Mouse (Mus musculus): ENCODE results near the gene Hs1bp3. TPM values are rescaled to one million over a fixed set of nuclear protein-coding genes. Genes with fewer than 3 reads are reported as not detected.
A peak's percentile ranks its signal among the peaks of the same experiment; 100 is the strongest.

The Hs1bp3 gene
- polyA plus RNA-seq, 1 experiment from 2014 or later = 10.1 TPM

GRCm38 (mm10) chr12:8357449-8357848, 44.2 kb downstream of the Hs1bp3 start:
- Histone ChIP-seq H3K9me3 (peaks cover 9% of the 10 kb centered on the region; the same call in 1 of the 2 replicates), H3K4me3 (no peak overlapping the region), H3K36me3 (no peaks in the 10 kb centered on the region), H3K27me3 (0 out of 2 replicates have a peak, but pooled peaks cover 3% of the 10 kb centered on the region), H3K27ac (peak overlapping the region; percentile 44; the same call in 1 of the 2 replicates), H3K4me1 (replicated peaks) (peaks cover 7% of the 10 kb centered on the region), H3K4me2 (no peak overlapping the region), H3K9ac (no peak overlapping the region)
- WGBS = 59% methylated on average over 5 of the region's 5 CpGs
- peak; percentile 61 for ATAC-seq (ENCODE audit: low FRiP score)

DNA sequence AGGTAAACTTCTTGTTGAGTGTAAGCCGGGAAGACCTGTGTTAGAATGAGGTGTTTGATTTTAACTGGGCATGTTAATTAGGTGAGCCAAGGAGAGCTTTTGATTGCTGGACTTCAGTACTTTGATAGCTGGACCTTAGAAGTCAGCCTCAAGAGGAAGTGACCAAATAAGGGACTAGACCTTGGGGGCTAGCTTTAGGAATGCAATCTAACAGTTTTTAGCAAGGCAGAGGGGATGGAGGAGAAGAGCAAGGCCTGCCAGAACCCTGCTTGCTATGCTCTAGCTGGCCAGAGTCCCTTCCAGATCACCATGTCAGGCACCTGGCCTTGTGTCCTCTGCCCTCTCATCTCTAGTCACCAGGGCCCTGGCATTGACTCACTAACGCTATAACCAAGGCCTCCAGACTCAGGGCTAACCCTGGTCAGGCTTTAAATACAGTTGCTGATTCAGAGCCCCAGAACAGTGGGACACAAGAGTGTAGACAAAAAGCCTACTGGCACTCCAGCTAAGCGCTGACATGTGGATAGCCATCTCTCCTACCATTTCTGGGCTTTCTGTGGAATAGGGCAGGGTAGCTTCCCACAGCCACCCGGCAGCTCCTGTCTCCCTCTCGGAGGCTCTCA, 45.2 kb downstream of the Hs1bp3 start:
- peaks cover 9% of the 10 kb centered on the region; the same call in 1 of the 2 replicates for H3K9me3 ChIP-seq
- no peak overlapping the region for H3K4me3 ChIP-seq
- H3K9ac ChIP-seq = no peak overlapping the region
- H3K27ac ChIP-seq = peak overlapping the region; percentile 44; the same call in 1 of the 2 replicates
- ATAC-seq (ENCODE audit: low FRiP score) = no peak
- peaks cover 7% of the 10 kb centered on the region for H3K4me1 ChIP-seq (replicated peaks)
- WGBS = 87% methylated on average over 5 of the region's 5 CpGs
- no peak overlapping the region for H3K4me2 ChIP-seq
- H3K27me3 ChIP-seq = 0 out of 2 replicates have a peak, but pooled peaks cover 3% of the 10 kb centered on the region
- no peaks in the 10 kb centered on the region for H3K36me3 ChIP-seq

- Histone ChIP-seq H3K4me2 (no peak overlapping the region), H3K36me3 (no peaks in the 10 kb centered on the region), H3K27me3 (0 out of 2 replicates have a peak, but pooled peaks cover 3% of the 10 kb centered on the region), H3K4me3 (no peak overlapping the region), H3K27ac (no peak overlapping the region), H3K9ac (no peak overlapping the region), H3K4me1 (replicated peaks) (peaks cover 14% of the 10 kb centered on the region), H3K9me3 (peaks cover 9% of the 10 kb centered on the region; the same call in 1 of the 2 replicates)
- ATAC-seq (ENCODE audit: low FRiP score) = no peak
- WGBS = 100% methylated on average over 3 of the region's 3 CpGs
Measured at GRCm38 (mm10) chr12:8359418-8360112, 46.3 kb downstream of the Hs1bp3 start.

DNA sequence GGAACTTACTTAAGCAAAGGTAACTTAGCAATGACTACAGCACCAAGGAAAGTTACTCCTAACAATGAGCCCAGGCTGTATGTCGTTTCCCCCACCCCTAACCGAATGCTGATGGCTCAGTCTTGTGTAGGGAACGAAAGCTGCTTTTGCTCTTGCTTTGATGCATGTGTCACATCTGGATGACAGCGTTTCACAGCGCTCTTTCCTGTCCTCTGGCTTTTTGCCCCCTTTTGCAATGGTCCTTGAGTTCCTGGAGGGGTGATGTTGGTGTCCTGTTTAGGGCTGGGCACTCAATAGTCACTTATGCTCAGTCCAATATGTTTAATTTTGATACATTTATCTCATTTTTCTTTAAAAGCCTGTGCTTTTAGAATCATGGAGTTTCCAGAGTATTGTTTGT, 48.6 kb downstream of the Hs1bp3 start:
- Histone ChIP-seq H3K4me3 (no peak overlapping the region), H3K4me2 (no peak overlapping the region), H3K9me3 (0 out of 2 replicates have a peak, but pooled peaks cover 4% of the 10 kb centered on the region), H3K27me3 (0 out of 2 replicates have a peak, but pooled peaks cover 7% of the 10 kb centered on the region), H3K27ac (no peak overlapping the region), H3K36me3 (no peaks in the 10 kb centered on the region), H3K9ac (no peak overlapping the region), H3K4me1 (replicated peaks) (peaks cover 23% of the 10 kb centered on the region)
- WGBS = 78% methylated on average over 5 of the region's 5 CpGs
- ATAC-seq (ENCODE audit: low FRiP score) = no peak

DNA sequence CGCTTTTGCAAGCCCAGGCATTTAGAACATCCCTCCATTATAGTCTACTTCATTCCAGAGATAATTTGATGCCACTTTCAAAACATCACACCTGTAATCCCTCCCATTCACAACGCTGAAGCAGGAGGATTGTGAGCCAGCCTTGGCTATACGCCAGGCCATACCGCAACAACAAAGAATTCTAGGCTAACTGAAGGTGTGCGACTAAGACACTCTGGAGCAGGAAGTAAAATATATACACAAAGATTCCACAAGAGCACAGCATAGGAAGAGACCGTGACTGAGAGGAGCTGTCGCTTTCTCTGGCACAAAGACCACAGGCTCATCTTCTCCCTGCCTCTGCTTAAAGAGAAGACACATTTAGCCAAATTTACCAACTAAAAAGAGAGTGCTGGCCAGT, 49.2 kb downstream of the Hs1bp3 start:
- no peaks in the 10 kb centered on the region for H3K9me3 ChIP-seq
- H3K27ac ChIP-seq = no peak overlapping the region
- H3K9ac ChIP-seq = no peak overlapping the region
- no peak overlapping the region for H3K4me3 ChIP-seq
- H3K27me3 ChIP-seq = 0 out of 2 replicates have a peak, but pooled peaks cover 7% of the 10 kb centered on the region
- no peak overlapping the region for H3K4me2 ChIP-seq
- H3K4me1 ChIP-seq (replicated peaks) = peaks cover 21% of the 10 kb centered on the region
- WGBS = 83% methylated on average over 7 of the region's 7 CpGs
- H3K36me3 ChIP-seq = no peaks in the 10 kb centered on the region
- no peak for ATAC-seq (ENCODE audit: low FRiP score)

GRCm38 (mm10) chr12:8364321-8364838, 51.1 kb downstream of the Hs1bp3 start:
- Histone ChIP-seq H3K4me3 (no peak overlapping the region), H3K9me3 (no peaks in the 10 kb centered on the region), H3K9ac (no peak overlapping the region), H3K36me3 (no peaks in the 10 kb centered on the region), H3K27me3 (0 out of 2 replicates have a peak, but pooled peaks cover 7% of the 10 kb centered on the region), H3K4me2 (no peak overlapping the region), H3K27ac (no peak overlapping the region; the same call in 1 of the 2 replicates), H3K4me1 (replicated peaks) (peaks cover 16% of the 10 kb centered on the region)
- peak; percentile 59 for ATAC-seq (ENCODE audit: low FRiP score)
- 7% methylated on average over 6 of the region's 6 CpGs for WGBS

- H3K36me3 ChIP-seq = no peaks in the 10 kb centered on the region
- 0 out of 2 replicates have a peak, but pooled peaks have one; percentile 37 for ATAC-seq (ENCODE audit: low FRiP score)
- H3K27ac ChIP-seq = no peak overlapping the region
- no peak overlapping the region for H3K4me3 ChIP-seq
- 34% methylated on average over 7 of the region's 7 CpGs for WGBS
- no peak overlapping the region for H3K9ac ChIP-seq
- no peak overlapping the region for H3K4me2 ChIP-seq
- 0 out of 2 replicates have a peak, but pooled peaks cover 3% of the 10 kb centered on the region for H3K27me3 ChIP-seq
- no peaks in the 10 kb centered on the region for H3K9me3 ChIP-seq
- H3K4me1 ChIP-seq (replicated peaks) = peaks cover 16% of the 10 kb centered on the region
Measured at GRCm38 (mm10) chr12:8365336-8365735, 52.1 kb downstream of the Hs1bp3 start.

- 0 out of 2 replicates have a peak, but pooled peaks cover 3% of the 10 kb centered on the region for H3K27me3 ChIP-seq
- H3K36me3 ChIP-seq = no peaks in the 10 kb centered on the region
- no peak overlapping the region for H3K27ac ChIP-seq
- 78% methylated on average over 5 of the region's 5 CpGs for WGBS
- no peak overlapping the region for H3K4me3 ChIP-seq
- no peak overlapping the region for H3K9ac ChIP-seq
- H3K4me1 ChIP-seq (replicated peaks) = peaks cover 16% of the 10 kb centered on the region
- no peak overlapping the region for H3K4me2 ChIP-seq
- ATAC-seq (ENCODE audit: low FRiP score) = no peak
- no peaks in the 10 kb centered on the region for H3K9me3 ChIP-seq
Measured at GRCm38 (mm10) chr12:8365905-8366576, 52.8 kb downstream of the Hs1bp3 start.

- no peak overlapping the region for H3K4me3 ChIP-seq
- H3K4me1 ChIP-seq (replicated peaks) = peaks cover 16% of the 10 kb centered on the region
- ATAC-seq (ENCODE audit: low FRiP score) = no peak
- 0 out of 2 replicates have a peak, but pooled peaks cover 3% of the 10 kb centered on the region for H3K27me3 ChIP-seq
- WGBS = 76% methylated on average over 3 of the region's 3 CpGs
- no peaks in the 10 kb centered on the region for H3K9me3 ChIP-seq
- H3K27ac ChIP-seq = no peak overlapping the region
- H3K4me2 ChIP-seq = no peak overlapping the region
- H3K9ac ChIP-seq = no peak overlapping the region
- H3K36me3 ChIP-seq = no peaks in the 10 kb centered on the region
Measured at GRCm38 (mm10) chr12:8366688-8367087, 53.5 kb downstream of the Hs1bp3 start.

- H3K27me3 ChIP-seq = no peaks in the 10 kb centered on the region
- no peaks in the 10 kb centered on the region for H3K36me3 ChIP-seq
- H3K4me1 ChIP-seq (replicated peaks) = no peaks in the 10 kb centered on the region
- H3K4me2 ChIP-seq = no peak overlapping the region
- no peaks in the 10 kb centered on the region for H3K9me3 ChIP-seq
- no peak for ATAC-seq (ENCODE audit: low FRiP score)
- no peak overlapping the region for H3K9ac ChIP-seq
- H3K27ac ChIP-seq = no peak overlapping the region
- 77% methylated on average over 5 of the region's 5 CpGs for WGBS
- no peak overlapping the region for H3K4me3 ChIP-seq
Measured at GRCm38 (mm10) chr12:8371746-8372510, 58.7 kb downstream of the Hs1bp3 start.

DNA sequence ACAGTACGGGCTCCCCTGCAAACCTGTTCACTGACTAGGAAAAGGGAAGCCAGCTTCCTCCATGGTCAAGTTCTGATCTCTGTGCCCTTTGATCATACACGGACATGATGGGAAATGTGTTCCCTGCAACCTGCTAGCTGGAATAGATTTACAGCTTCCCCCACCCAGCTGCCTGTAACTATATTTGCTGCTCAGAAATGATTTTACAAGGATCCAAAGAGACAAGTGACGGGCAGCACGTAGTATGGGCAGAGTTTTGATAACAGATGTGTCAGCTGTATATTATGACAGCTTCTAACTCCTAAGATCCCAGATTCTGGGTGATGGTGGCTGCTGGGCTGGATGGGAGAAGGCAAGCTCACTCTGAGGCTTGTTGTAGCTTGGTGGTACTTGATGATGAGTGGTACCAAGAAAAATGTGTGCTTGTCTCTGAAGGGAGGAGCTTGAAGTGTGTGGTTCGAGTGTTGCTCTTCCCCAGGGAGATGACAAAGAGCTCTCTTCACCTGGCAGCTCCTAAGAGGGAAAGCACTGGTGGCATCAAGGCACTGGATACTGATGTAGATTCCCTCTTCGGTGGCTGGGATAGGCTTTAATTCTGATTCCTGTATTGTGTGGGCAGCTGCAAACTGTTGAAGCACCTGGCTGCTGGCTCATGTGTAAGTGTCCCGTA, 59.4 kb downstream of the Hs1bp3 start:
- Histone ChIP-seq H3K27ac (no peak overlapping the region), H3K4me1 (replicated peaks) (0 out of 2 replicates have a peak, but pooled peaks cover 2% of the 10 kb centered on the region), H3K9ac (no peak overlapping the region), H3K9me3 (no peaks in the 10 kb centered on the region), H3K4me2 (no peak overlapping the region), H3K4me3 (no peak overlapping the region), H3K36me3 (no peaks in the 10 kb centered on the region), H3K27me3 (no peaks in the 10 kb centered on the region)
- WGBS = 88% methylated on average over 7 of the region's 7 CpGs
- ATAC-seq (ENCODE audit: low FRiP score) = no peak
